Mouse (Mus musculus): ENCODE measurements around the gene Brinp1. TPM values are rescaled to one million over a fixed set of nuclear protein-coding genes. Genes with fewer than 3 reads are reported as not detected.

Gene Brinp1
- polyA plus RNA-seq, 1 experiment from 2014 or later, result 0.15 TPM

DNA sequence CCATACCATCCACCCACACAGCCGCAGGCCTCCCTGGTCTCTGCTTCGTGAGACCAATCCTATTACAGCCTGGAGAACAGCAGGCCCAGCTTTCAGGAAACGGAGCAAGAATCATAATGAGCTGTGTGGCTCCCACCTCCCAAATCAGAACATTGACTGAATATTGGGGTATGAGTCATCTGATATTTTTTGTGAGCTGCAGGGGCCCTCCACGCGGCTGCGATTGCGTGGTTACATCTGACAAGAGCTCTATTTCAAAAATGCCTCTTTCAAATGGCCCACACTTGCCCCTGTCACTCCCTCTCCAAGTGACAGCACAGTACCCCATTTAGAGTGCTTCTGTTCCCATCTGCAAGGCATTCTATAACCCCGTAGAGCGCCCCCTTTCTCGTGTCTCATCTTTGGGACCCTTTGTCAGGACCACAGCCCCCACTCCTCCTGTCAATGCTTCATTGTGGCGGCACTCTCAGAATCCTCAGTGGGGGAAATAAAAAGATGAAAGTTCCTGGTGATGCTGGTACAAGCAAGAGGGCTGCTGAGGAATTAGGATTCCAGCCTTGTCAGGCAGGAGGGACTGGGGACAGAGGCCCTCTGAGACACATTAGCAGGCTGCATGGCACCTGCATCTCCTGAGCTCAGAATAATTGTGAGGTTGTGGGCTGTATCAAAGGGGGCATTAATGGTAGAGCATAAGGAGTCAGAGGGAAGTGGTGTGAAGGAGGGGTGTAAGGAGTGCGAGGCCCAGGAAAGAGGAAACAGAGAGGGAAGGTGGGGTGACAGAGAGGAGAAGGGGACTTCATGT, 188.2 kb downstream of the Brinp1 start:
- Histone ChIP-seq H3K9me3 (ENCODE audit: low read length) (no peaks in the 10 kb centered on the region; the same call in 1 of the 2 replicates), H3K9ac (replicated peaks) (no peak overlapping the region), H3K4me2 (ENCODE audit: low read depth, low read length) (no peak overlapping the region), H3K4me1 (ENCODE audit: insufficient read depth) (no peaks in the 10 kb centered on the region), H3K27ac (ENCODE audit: low read depth) (no peak overlapping the region), H3K27me3 (ENCODE audit: insufficient read depth, low read length) (no peaks in the 10 kb centered on the region), H3K36me3 (replicated peaks; ENCODE audit: insufficient read depth, low read length) (no peaks in the 10 kb centered on the region), H3K4me3 (ENCODE audit: low read depth, low read length) (no peak overlapping the region)
- DNase-seq (no peak), ATAC-seq (no peak)
- 73% methylated on average over 12 of the region's 12 CpGs for WGBS (ENCODE audit: insufficient replicate concordance)
- TF ChIP-seq CTCF (IDR thresholded peaks at IDR 0.05; ENCODE audit: low read depth) (no peak), EP300 (IDR thresholded peaks at IDR 0.05; ENCODE audit: low read depth) (no peak)

DNA sequence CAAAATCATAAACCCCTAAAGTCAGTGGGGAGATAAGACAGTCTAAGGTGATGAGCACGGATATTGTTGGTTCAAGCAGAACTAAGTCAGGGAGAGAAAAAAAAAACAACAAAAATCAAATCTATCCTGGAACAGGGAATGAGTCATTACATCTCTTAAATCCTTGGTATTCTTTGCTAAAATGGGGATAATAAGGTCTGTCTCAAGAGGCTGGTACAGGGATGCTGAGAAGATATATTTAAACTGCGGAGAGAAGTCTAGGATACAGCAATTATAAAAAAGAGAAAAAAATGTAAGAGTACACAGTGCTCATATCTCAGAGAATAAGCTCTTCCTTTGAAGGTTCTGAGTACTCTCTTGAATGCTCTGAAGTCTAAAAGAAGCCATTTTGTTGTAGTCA, 189.3 kb downstream of the Brinp1 start:
- Histone ChIP-seq H3K36me3 (replicated peaks; ENCODE audit: insufficient read depth, low read length) (no peaks in the 10 kb centered on the region), H3K9me3 (ENCODE audit: low read length) (no peaks in the 10 kb centered on the region; the same call in 1 of the 2 replicates), H3K4me1 (ENCODE audit: insufficient read depth) (no peaks in the 10 kb centered on the region), H3K4me2 (ENCODE audit: low read depth, low read length) (no peak overlapping the region), H3K9ac (replicated peaks) (no peak overlapping the region), H3K27me3 (ENCODE audit: insufficient read depth, low read length) (no peaks in the 10 kb centered on the region), H3K4me3 (ENCODE audit: low read depth, low read length) (no peak overlapping the region), H3K27ac (ENCODE audit: low read depth) (no peak overlapping the region)
- 76% methylated on average over 2 of the region's 2 CpGs for whole genome bisulfite sequencing (ENCODE audit: insufficient replicate concordance)
- DNase-seq (no peak), ATAC-seq (no peak)
- no peak for TF ChIP-seq EP300 (IDR thresholded peaks at IDR 0.05; ENCODE audit: low read depth)
- TF ChIP-seq CTCF (IDR thresholded peaks at IDR 0.05; ENCODE audit: low read depth), result no peak

DNA sequence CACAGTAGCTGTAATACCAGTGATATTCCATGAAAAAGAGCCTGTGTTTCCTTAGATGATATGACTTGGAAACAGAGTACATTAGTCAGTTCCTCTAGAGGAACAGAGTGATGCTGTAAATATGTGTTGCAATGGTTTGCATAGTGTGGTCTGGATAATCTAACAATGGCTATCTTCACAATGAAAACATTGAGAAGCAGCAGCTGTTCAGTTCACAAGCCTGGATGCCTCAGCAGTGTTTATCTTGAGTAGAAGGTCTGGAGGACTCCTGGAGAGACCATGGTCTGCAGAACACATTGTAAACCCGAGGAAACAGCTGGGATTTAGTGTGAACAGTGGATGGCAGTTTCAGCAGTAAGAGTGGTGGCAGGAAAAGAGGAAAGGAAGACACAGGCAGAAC, 233.2 kb downstream of the Brinp1 start:
- H3K4me3 ChIP-seq (ENCODE audit: low read depth, low read length), result no peak overlapping the region
- H3K9me3 ChIP-seq (ENCODE audit: low read length), result no peaks in the 10 kb centered on the region
- no peak overlapping the region for H3K27ac ChIP-seq (ENCODE audit: low read depth)
- no peaks in the 10 kb centered on the region for H3K36me3 ChIP-seq (replicated peaks; ENCODE audit: insufficient read depth, low read length)
- no peaks in the 10 kb centered on the region for H3K27me3 ChIP-seq (ENCODE audit: insufficient read depth, low read length)
- H3K4me2 ChIP-seq (ENCODE audit: low read depth, low read length), result no peak overlapping the region
- TF ChIP-seq CTCF (IDR thresholded peaks at IDR 0.05; ENCODE audit: low read depth) (no peak), EP300 (IDR thresholded peaks at IDR 0.05; ENCODE audit: low read depth) (no peak)
- no peaks in the 10 kb centered on the region for H3K4me1 ChIP-seq (ENCODE audit: insufficient read depth)
- ATAC-seq (no peak), DNase-seq (no peak)
- H3K9ac ChIP-seq (replicated peaks), result no peak overlapping the region
- 11% methylated on average over 1 of the region's 1 CpGs for WGBS (ENCODE audit: insufficient replicate concordance)

Measured in liver, postnatal 0 days (tissue).